Mouse (Mus musculus): ENCODE results near the gene Osbpl7. TPM values are rescaled to one million over a fixed set of nuclear protein-coding genes. Genes with fewer than 3 reads are reported as not detected.

The Osbpl7 gene
- 14.2 and 15.0 TPM in 2 replicates for total RNA-seq (2014; fragmentation: Nextera tagmentation)
- total RNA-seq (2017) = 23.5 and 25.3 TPM in 2 replicates

GRCm38 (mm10) chr11:97050216-97050943 is at the start of gene Osbpl7:
TSS of gene Osbpl7 (plus strand) at chr11:97050628.
- ATAC-seq (replicated peaks; ENCODE audit: low FRiP score, low TSS enrichment, poor library complexity, severe bottlenecking) = peak; percentile 53

GRCm38 (mm10) chr11:97003170-97003569 is 47.3 kb upstream of the Osbpl7 start:
- no peak for ATAC-seq (replicated peaks; ENCODE audit: low FRiP score, low TSS enrichment, poor library complexity, severe bottlenecking)

- ATAC-seq (replicated peaks; ENCODE audit: low FRiP score, low TSS enrichment, poor library complexity, severe bottlenecking) = peak; percentile 43; the same call in 1 of the 2 replicates
These were observed 43.2 kb upstream of the Osbpl7 start for GRCm38 (mm10) chr11:97007093-97007794.

DNA sequence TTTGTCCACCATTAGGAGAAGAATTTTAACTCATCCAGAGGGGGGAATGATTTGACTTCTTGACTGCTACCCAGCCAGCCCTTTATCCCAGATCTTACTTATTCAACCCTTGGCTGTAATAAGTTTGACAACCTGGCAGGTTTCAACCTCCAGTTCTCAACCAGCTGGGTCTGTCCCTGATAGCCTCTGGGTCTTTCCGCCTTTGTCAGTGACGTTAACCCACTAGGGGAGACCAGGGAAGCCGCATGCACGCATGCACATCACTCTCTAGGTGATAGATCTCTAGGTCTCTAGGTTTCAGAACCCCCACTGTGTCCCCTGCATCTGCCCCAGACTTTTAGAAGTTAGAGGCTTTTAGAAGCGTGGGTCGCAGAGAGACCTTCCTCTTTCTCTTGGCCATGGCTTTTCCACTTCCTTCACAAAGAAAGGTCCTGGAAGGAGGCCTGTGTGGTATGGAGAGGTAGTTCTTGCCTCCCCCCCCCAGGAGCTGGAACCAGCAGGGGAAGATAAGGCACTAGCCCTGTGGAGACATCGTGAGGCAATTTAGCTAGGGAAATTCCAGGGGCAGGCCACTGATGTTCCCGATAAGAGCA is 41.1 kb upstream of the Osbpl7 start:
- no peak for ATAC-seq (replicated peaks; ENCODE audit: low FRiP score, low TSS enrichment, poor library complexity, severe bottlenecking)

GRCm38 (mm10) chr11:97013121-97013670 is 37.2 kb upstream of the Osbpl7 start, which contains the start of gene Sp6:
TSS of gene Sp6 (plus strand) at chr11:97013394.
- ATAC-seq (replicated peaks; ENCODE audit: low FRiP score, low TSS enrichment, poor library complexity, severe bottlenecking) = no peak

GRCm38 (mm10) chr11:97017696-97018582 is 32.5 kb upstream of the Osbpl7 start:
- no peak for ATAC-seq (replicated peaks; ENCODE audit: low FRiP score, low TSS enrichment, poor library complexity, severe bottlenecking)

GRCm38 (mm10) chr11:97018583-97019344 is 31.7 kb upstream of the Osbpl7 start:
- no peak for ATAC-seq (replicated peaks; ENCODE audit: low FRiP score, low TSS enrichment, poor library complexity, severe bottlenecking)

DNA sequence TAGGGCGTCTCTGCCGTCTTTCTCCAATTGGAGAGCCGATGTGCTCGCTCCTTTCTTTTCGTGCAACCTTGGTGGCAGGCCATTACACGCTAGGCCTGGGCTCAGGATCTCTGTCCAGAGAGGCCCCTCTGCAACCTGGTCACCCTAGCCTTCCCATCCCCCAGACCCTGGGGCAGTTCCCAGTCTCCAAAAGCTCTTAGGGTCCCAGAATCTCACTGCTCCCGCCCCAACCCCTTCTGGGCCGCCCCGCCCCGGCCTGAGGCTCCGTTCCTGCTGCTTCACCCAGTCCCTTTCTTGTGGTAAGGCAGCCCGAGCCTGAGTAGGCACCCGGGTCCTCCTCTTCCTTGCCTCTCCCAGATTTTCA is 31.1 kb upstream of the Osbpl7 start:
- ATAC-seq (replicated peaks; ENCODE audit: low FRiP score, low TSS enrichment, poor library complexity, severe bottlenecking) = no peak

DNA sequence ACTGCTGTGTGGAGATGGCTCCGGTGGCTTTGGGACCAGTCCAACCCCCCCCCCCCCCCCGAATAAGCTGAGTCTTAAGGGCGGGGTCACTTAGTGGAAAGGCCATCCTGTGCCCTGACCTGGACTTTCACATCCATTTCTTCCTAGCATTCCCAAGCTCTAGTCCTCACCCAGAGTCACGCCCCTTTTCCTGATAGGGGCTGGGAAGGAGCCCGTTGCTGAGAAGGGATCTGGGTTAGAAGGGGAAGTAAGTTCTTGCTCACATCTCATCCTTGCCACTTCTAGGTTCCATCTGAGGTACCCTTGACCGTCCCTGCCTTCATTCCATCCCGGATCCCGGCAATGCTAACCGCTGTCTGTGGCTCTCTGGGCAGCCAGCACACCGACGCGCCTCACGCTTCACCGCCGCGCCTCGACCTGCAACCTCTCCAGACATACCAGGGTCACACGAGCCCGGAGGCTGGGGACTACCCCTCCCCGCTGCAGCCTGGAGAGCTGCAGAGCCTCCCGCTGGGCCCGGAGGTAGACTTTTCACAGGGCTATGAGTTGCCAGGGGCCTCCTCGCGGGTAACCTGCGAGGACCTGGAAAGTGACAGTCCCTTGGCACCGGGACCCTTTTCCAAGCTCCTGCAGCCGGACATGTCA is 29.2 kb upstream of the Osbpl7 start:
- no peak for ATAC-seq (replicated peaks; ENCODE audit: low FRiP score, low TSS enrichment, poor library complexity, severe bottlenecking)

GRCm38 (mm10) chr11:97021873-97022484 is 28.4 kb upstream of the Osbpl7 start:
- peak; percentile 73 for ATAC-seq (replicated peaks; ENCODE audit: low FRiP score, low TSS enrichment, poor library complexity, severe bottlenecking)

- ATAC-seq (replicated peaks; ENCODE audit: low FRiP score, low TSS enrichment, poor library complexity, severe bottlenecking) = no peak
These were observed 25.5 kb upstream of the Osbpl7 start for GRCm38 (mm10) chr11:97024977-97025376.

GRCm38 (mm10) chr11:97025721-97026344 is 24.6 kb upstream of the Osbpl7 start:
- ATAC-seq (replicated peaks; ENCODE audit: low FRiP score, low TSS enrichment, poor library complexity, severe bottlenecking) = peak; percentile 67

DNA sequence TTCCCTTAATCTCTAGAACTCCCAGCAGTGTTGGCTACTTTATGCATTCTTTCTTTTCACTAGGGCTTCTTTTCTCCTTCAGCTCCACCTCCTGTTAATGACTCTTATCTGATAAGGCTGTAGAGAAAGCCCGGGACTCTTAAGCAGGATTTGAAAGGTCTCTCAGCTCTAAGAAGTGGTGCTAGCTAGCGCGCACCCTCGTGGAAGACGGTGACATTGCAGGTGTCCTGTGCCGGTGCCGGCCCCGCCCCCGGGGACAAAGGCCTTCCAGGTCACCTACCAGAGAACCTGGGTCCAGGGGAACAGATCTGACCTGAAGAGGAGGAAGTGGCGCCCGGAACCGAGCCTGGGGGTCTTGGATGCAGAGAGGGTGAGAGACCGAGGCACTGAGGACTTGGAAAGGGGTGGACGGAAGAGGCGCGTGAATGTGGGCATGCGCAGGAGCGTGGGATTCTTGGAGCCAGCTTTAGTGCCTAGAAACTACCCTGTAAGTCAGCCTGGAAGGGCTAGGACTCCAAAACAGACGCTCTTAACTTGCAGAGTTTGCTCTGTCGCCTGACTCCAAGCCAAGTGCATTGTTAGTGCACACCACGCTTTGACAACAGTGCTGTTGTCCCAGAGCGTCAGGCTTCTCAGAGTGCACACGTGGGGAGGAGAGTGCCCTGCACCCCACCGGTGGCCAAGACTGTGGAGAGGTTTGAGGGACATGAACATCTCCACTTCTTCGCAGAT is 20.6 kb upstream of the Osbpl7 start, which contains the start of gene Scrn2:
TSS of gene Scrn2 (plus strand) at position 253 of the 732 bp plus-strand sequence.
- peak; percentile 74 for ATAC-seq (replicated peaks; ENCODE audit: low FRiP score, low TSS enrichment, poor library complexity, severe bottlenecking)

DNA sequence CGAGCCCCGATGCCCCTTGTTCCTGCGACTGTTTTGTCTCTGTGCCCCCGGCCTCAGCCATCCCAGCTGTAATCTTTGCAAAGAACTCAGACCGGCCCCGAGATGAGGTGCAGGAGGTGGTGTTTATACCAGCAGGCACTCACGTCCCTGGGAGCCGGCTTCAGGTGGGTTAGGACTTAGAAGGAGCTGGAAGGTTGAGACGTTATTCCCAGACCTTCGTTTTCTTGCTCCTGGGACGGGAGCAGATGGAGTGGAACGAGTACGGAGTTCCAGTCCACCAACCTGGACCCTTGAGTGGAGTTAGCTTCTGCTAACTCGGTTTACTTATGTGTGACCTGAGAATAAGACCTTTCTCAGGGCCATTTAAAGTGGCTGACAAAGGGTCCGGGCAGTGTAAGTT is 20.0 kb upstream of the Osbpl7 start:
- no peak for ATAC-seq (replicated peaks; ENCODE audit: low FRiP score, low TSS enrichment, poor library complexity, severe bottlenecking)

GRCm38 (mm10) chr11:97031977-97032376 is 18.5 kb upstream of the Osbpl7 start:
- no peak for ATAC-seq (replicated peaks; ENCODE audit: low FRiP score, low TSS enrichment, poor library complexity, severe bottlenecking)

- no peak for ATAC-seq (replicated peaks; ENCODE audit: low FRiP score, low TSS enrichment, poor library complexity, severe bottlenecking)
These were observed 17.9 kb upstream of the Osbpl7 start for GRCm38 (mm10) chr11:97032499-97032898.

All from megakaryocyte-erythroid progenitor cell, adult 5-6 weeks (primary cell).